Mouse (Mus musculus) hindbrain, embryonic 12.5 days (tissue): Measurements from ENCODE around the gene Glp2r. TPM values are rescaled to one million over a fixed set of nuclear protein-coding genes. Genes with fewer than 3 reads are reported as not detected.

Experiments used
- ATAC-seq: fragments of 200-750 bp; cut with Nextera tagmentation; 2 replicates; pipeline ENCODE4 v1.8.0; 2017; ENCODE audit warnings: moderate TSS enrichment; ENCODE audit not compliant: low FRiP score
- H3K27ac ChIP-seq: fragments of 300-500 bp; sonication (generic); 2 replicates; pipeline ENCODE4 v1.5.1; 2016; ENCODE audit warnings: mild to moderate bottlenecking
- H3K27me3 ChIP-seq: fragments of 300-500 bp; sonication (generic); 2 replicates; pipeline ENCODE4 v1.6.1; 2016; ENCODE audit warnings: mild to moderate bottlenecking
- H3K36me3 ChIP-seq: fragments of 300-500 bp; sonication (generic); 2 replicates; pipeline ENCODE4 v1.6.1; 2016; ENCODE audit warnings: mild to moderate bottlenecking
- H3K4me1 ChIP-seq: fragments of 300-500 bp; sonication (generic); 2 replicates; pipeline ENCODE4 v1.6.1; 2016
- H3K4me2 ChIP-seq: fragments of 300-500 bp; sonication (generic); replicated peaks from 2 replicates; pipeline ENCODE4 v1.6.1; 2016; ENCODE audit warnings: mild to moderate bottlenecking
- H3K4me3 ChIP-seq: fragments of 300-500 bp; sonication (generic); 2 replicates; pipeline ENCODE4 v1.5.1; 2016; ENCODE audit warnings: mild to moderate bottlenecking
- H3K9ac ChIP-seq: fragments of 300-500 bp; sonication (generic); 2 replicates; pipeline ENCODE4 v1.6.1; 2016; ENCODE audit warnings: mild to moderate bottlenecking, moderate library complexity
- H3K9me3 ChIP-seq: fragments of 300-500 bp; sonication (generic); replicated peaks from 2 replicates; pipeline ENCODE4 v1.6.1; 2016; ENCODE audit warnings: mild to moderate bottlenecking
- WGBS: fragments of 180-500 bp; shearing (Covaris S2); methylation state at CpG from one replicate; pipeline ENCODE4 v1.1.7; 2016; 5-methylcytosine and 5-hydroxymethylcytosine counted together
- polyA plus RNA-seq: library from polyadenylated mRNA; unstranded; fragments of >200 nt; fragmentation: Nextera tagmentation; extraction: Ambion mirVana; gene quantifications from 2 replicates; pipeline ENCODE4 v1.2.1, GENCODE M21; 2016

The Glp2r gene
- polyA plus RNA-seq, 1 experiment from 2014 or later = not detected

DNA sequence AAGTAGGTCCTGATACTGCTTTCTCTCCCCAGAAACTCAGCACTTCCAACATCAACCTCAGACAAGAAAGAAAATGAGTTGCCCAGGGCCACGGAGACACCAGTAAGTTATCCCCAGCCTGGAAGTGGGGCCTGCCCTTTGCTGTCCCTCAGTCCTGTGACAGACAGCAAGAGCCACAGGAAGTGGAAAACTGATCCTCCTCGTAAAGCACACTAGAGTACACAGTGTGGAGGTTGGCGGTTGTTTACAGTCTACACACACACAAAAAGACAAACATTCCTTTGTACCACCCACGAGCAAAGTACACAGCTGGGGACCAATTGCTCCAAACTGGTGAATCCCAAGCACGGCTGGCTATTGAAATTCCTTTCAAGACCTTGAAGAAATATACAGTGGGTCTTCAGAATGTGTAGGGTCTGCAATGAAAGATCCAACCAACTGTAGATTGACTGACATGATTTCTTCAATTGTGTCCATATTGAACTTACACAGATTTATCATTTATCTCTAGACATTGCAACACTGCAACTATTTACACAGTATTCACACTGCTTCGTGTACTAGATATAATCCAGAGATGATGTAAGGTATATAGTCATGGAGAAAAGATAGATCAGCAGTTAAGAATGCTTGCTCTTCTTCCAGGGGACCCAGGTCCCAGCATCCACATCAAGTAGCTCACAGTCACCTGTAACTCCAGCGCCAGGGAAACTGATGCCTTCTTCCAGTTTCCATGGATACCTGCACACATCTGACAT is 48.4 kb downstream of the Glp2r start:
- Histone ChIP-seq H3K36me3 (no peaks in the 10 kb centered on the region), H3K4me1 (no peaks in the 10 kb centered on the region), H3K27ac (no peak overlapping the region), H3K4me2 (no peak overlapping the region), H3K27me3 (no peaks in the 10 kb centered on the region), H3K9me3 (no peaks in the 10 kb centered on the region), H3K9ac (no peak overlapping the region), H3K4me3 (no peak overlapping the region)
- ATAC-seq = no peak
- 59% methylated on average over 7 of the region's 7 CpGs for WGBS

DNA sequence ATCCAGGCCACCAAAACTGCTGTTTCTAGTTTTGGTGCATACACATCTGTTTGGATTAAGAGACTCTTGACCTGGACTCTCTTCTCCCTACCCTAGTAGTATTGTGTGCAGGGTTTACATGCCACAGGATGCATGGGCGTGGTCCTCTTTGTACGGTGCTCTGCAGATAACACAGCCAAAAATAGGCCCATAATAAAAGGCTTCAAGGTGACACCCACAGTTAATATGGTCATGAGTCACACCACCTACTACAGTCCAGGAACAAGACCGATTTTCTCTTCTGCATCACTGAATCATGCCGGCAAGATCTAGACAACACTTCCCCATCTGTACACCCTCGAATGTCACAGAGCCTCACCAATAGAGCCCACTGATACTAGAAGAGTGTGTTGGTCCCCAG is 49.5 kb downstream of the Glp2r start:
- WGBS = 93% methylated on average over 5 of the region's 5 CpGs
- Histone ChIP-seq H3K4me1 (no peaks in the 10 kb centered on the region), H3K27ac (no peak overlapping the region), H3K27me3 (no peaks in the 10 kb centered on the region), H3K9ac (no peak overlapping the region), H3K4me3 (no peak overlapping the region), H3K36me3 (no peaks in the 10 kb centered on the region), H3K4me2 (no peak overlapping the region), H3K9me3 (no peaks in the 10 kb centered on the region)
- no peak for ATAC-seq

- H3K27me3 ChIP-seq = no peaks in the 10 kb centered on the region
- 89% methylated on average over 4 of the region's 4 CpGs for WGBS
Observed at GRCm38 (mm10) chr11:67715382-67715781, 55.6 kb downstream of the Glp2r start.

DNA sequence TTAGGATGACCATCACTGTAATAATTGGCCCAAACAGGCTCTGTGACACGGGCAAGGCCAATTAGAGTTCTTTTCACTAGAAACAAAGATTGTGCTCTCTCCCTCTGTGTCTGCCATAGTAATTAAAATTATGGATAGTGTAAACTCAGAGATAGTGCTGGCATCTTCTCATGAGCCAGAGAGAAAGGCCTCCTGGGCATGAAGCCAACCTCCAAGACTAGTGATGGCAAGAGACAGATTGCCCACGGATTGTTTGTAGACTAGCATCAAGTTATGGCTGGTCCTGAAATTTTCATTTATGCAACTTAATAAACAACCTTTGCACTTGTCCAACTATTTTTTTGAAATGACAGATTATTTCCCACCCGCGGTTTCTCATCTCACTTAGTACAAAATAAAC is 58.0 kb downstream of the Glp2r start:
- Histone ChIP-seq H3K4me1 (no peaks in the 10 kb centered on the region), H3K4me2 (no peak overlapping the region), H3K9me3 (no peaks in the 10 kb centered on the region), H3K27ac (no peak overlapping the region), H3K36me3 (no peaks in the 10 kb centered on the region), H3K9ac (no peak overlapping the region), H3K4me3 (no peak overlapping the region), H3K27me3 (no peaks in the 10 kb centered on the region)
- 89% methylated on average over 4 of the region's 4 CpGs for WGBS
- no peak for ATAC-seq

More at GRCm38 (mm10) chr11:67715382-67715781, 55.6 kb downstream of the Glp2r start:
- H3K4me3 ChIP-seq = no peak overlapping the region
- no peaks in the 10 kb centered on the region for H3K9me3 ChIP-seq
- no peaks in the 10 kb centered on the region for H3K4me1 ChIP-seq
- no peak overlapping the region for H3K9ac ChIP-seq
- no peaks in the 10 kb centered on the region for H3K36me3 ChIP-seq
- ATAC-seq = no peak
- no peak overlapping the region for H3K4me2 ChIP-seq
- H3K27ac ChIP-seq = no peak overlapping the region

- no peak within 1 kb of the TSS for H3K4me2 ChIP-seq
- no peak within 1 kb of the TSS for H3K27ac ChIP-seq
- H3K36me3 ChIP-seq = no peaks in the 10 kb centered on the region
- no peak within 1 kb of the TSS for H3K9ac ChIP-seq
- H3K4me3 ChIP-seq = no peak within 1 kb of the TSS
- no peak for ATAC-seq
- no peaks in the 10 kb centered on the region for H3K9me3 ChIP-seq
- 76% methylated on average over 7 of the region's 7 CpGs for WGBS
- no peaks in the 10 kb centered on the region for H3K27me3 ChIP-seq
- H3K4me1 ChIP-seq = no peaks in the 10 kb centered on the region
Observed at GRCm38 (mm10) chr11:67694703-67695376, 76.1 kb downstream of the Glp2r start, which contains the start of gene Rcvrn. Gene Rcvrn, plus strand, starts transcription at chr11:67695326.

DNA sequence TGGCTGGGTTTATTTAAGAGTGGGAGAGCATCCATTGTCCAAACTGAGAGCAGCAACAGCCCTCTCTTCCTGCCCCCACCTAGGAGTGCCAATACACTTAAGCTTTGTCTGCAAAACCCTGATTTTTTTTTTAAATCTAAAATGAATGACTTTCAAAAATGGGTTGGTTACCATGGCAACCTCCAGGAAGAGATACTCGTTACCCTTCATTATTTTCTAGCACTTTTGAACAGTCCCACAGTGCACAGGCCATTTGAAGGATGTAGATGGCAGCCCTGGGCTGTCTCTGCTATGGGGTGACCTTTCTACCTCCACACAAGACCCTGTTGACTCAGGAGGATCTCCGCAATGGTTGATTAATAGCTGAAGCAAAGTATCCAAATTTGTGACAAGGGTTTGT is 84.8 kb downstream of the Glp2r start:
- Histone ChIP-seq H3K9me3 (no peaks in the 10 kb centered on the region), H3K36me3 (no peaks in the 10 kb centered on the region), H3K4me3 (no peak overlapping the region), H3K4me2 (no peak overlapping the region), H3K27ac (no peak overlapping the region), H3K4me1 (no peaks in the 10 kb centered on the region), H3K27me3 (no peaks in the 10 kb centered on the region), H3K9ac (no peak overlapping the region)
- 72% methylated on average over 2 of the region's 2 CpGs for WGBS
- ATAC-seq = no peak

GRCm38 (mm10) chr11:67681871-67682270 is 89.1 kb downstream of the Glp2r start:
- H3K9me3 ChIP-seq = no peaks in the 10 kb centered on the region
- no peaks in the 10 kb centered on the region for H3K4me1 ChIP-seq
- H3K27me3 ChIP-seq = no peaks in the 10 kb centered on the region
- H3K36me3 ChIP-seq = no peaks in the 10 kb centered on the region
- no peak overlapping the region for H3K27ac ChIP-seq
- 75% methylated on average over 3 of the region's 3 CpGs for WGBS
- ATAC-seq = no peak
- H3K9ac ChIP-seq = no peak overlapping the region
- no peak overlapping the region for H3K4me3 ChIP-seq
- H3K4me2 ChIP-seq = no peak overlapping the region

- Histone ChIP-seq H3K4me3 (no peak overlapping the region), H3K36me3 (no peaks in the 10 kb centered on the region), H3K9me3 (no peaks in the 10 kb centered on the region), H3K9ac (no peak overlapping the region), H3K27ac (no peak overlapping the region), H3K27me3 (no peaks in the 10 kb centered on the region), H3K4me2 (no peak overlapping the region), H3K4me1 (no peaks in the 10 kb centered on the region)
- no peak for ATAC-seq
- 92% methylated on average over 2 of the region's 2 CpGs for WGBS
Observed at GRCm38 (mm10) chr11:67679930-67680329, 91.0 kb downstream of the Glp2r start.

- Histone ChIP-seq H3K4me3 (no peak overlapping the region), H3K4me1 (no peaks in the 10 kb centered on the region), H3K36me3 (no peaks in the 10 kb centered on the region), H3K9ac (no peak overlapping the region), H3K27me3 (no peaks in the 10 kb centered on the region), H3K27ac (no peak overlapping the region), H3K9me3 (no peaks in the 10 kb centered on the region), H3K4me2 (no peak overlapping the region)
- WGBS = 80% methylated on average over 4 of the region's 5 CpGs
- no peak for ATAC-seq
Observed at GRCm38 (mm10) chr11:67679300-67679699, 91.7 kb downstream of the Glp2r start.

DNA sequence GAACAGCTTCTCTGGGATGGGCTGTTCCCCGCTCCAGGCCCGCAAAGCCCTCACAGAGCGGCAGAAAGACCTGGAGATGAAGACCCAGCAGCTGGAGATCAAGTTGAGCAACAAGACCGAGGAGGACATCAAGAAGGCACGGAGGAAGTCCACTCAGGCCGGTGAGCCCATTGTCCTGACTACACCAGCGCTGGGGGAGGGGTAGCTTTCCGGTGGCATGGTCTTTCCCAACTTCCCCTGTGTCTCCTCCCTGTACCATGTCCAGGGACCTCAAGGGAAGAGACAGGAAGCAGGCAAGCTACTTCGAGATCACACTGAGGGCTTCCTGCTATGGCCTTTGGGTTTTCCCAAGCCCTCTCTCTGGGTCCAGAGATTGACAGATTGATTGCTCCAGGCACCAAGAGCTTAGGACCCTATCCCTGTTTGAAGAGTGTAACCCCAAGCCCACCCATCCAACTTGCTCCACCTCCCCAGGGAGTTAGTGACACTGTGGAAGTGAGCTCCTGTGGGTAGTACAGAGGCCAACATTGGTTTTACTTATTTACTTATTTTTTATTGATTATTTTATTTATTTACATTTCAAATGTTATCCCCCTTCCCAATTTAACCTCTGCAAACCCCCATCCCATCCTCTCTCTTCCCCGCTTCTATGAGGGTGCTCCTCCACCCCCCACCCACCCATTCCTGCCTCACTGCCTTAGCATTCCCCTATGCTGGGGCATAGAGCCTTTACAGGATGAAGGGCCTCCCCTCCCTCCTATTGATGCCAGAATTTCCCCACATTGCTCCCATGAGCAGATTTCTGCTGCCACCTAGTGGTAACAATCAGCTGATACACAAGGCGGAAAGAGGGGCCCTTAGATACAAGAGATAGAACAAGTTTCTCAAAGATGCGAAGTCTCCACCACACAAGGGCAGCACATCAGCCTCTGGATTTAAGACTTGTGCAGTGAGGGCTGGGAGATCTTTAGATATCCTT is 95.1 kb downstream of the Glp2r start:
- no peaks in the 10 kb centered on the region for H3K9me3 ChIP-seq
- no peak overlapping the region for H3K4me2 ChIP-seq
- H3K4me1 ChIP-seq = no peaks in the 10 kb centered on the region
- H3K9ac ChIP-seq = no peak overlapping the region
- no peak overlapping the region for H3K27ac ChIP-seq
- H3K36me3 ChIP-seq = no peaks in the 10 kb centered on the region
- no peak overlapping the region for H3K4me3 ChIP-seq
- H3K27me3 ChIP-seq = no peaks in the 10 kb centered on the region
- ATAC-seq = no peak; the same call in 1 of the 2 replicates
- 62% methylated on average over 12 of the region's 12 CpGs for WGBS

DNA sequence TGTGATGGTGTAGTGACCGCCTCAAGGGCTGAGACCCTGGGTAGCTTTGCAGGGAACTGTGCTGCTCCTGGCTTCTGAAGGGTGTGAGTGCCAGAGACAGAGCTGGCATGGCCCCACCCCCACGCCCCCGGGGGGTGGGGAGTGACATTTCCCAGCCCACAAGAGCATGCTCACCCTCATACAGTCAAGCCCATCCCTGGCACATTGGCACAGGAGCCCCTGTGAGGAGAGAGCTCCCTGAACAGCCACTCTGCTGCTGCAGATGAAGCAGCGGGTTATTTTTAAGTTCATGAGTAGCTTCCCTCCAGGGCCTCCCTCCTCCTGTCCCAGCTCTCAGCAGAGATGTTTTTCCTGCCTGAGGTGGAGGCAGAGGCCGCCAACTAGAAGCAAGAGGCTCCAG is 98.8 kb downstream of the Glp2r start:
- no peak overlapping the region for H3K4me3 ChIP-seq
- no peak overlapping the region for H3K4me2 ChIP-seq
- H3K9ac ChIP-seq = no peak overlapping the region
- WGBS = 75% methylated on average over 5 of the region's 5 CpGs
- no peaks in the 10 kb centered on the region for H3K27me3 ChIP-seq
- no peaks in the 10 kb centered on the region for H3K9me3 ChIP-seq
- H3K27ac ChIP-seq = no peak overlapping the region
- H3K4me1 ChIP-seq = no peaks in the 10 kb centered on the region
- ATAC-seq = no peak
- no peaks in the 10 kb centered on the region for H3K36me3 ChIP-seq

GRCm38 (mm10) chr11:67670031-67670430 is 100.9 kb downstream of the Glp2r start:
- Histone ChIP-seq H3K27ac (no peak overlapping the region), H3K9ac (no peak overlapping the region), H3K9me3 (no peaks in the 10 kb centered on the region), H3K4me2 (no peak overlapping the region), H3K27me3 (no peaks in the 10 kb centered on the region), H3K4me1 (no peaks in the 10 kb centered on the region), H3K4me3 (no peak overlapping the region), H3K36me3 (no peaks in the 10 kb centered on the region)
- ATAC-seq = no peak
- 97% methylated on average over 6 of the region's 6 CpGs for WGBS
